In the genomic region with DNA sequence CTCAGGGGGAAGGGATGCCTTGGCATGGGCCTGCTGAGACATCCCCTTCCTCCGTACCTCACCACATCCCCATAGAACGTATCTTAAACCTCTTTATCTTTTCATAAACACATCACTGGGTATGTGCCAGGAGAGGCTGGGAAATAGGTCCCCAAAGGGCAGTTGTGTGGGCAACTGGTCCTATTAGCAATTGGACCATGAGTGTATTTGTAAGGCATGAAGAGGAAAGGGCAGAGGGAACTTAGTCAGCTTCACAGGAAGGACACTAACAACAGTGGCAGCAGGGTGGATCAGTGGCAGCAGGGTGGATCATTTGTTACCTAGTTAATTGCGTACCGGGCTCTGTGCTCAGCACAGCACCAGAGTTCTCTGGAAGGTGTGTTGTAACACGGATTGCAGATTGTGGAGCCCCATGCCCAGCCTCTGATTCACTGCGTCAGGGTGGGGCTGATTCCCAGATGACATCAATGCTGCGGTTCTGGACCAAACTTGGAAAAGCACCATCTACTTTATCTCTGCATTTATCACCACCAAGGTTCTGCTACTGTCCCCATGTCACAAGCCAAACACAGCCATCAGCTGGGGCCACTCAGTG, we compare ENCODE assay signal across 12 mouse cellular contexts. TPM values are rescaled to one million over a fixed set of nuclear protein-coding genes. Genes with fewer than 3 reads are reported as not detected.
A peak's percentile ranks its signal among the peaks of the same experiment; 100 is the strongest.
DNase-seq lines count a peak whose midpoint lies in the region; ATAC-seq and TF ChIP-seq lines count a peak whose summit lies in the region.
"Had no signal": no experiment of that assay in that cellular context is flagged by ENCODE, and none has a peak within 500 bp of the region (broad histone marks: within the 10 kb centered on the region; RNA-seq: fewer than 3 reads in every experiment).

No protein-coding gene starts in this region.

- TF ChIP-seq POLR2A in bone marrow, adult 2 months (IDR thresholded peaks at IDR 0.05; ENCODE audit: borderline replicate concordance, control insufficient read depth, low read depth, low read length): no peak
- TF ChIP-seq POLR2A in cerebellum, adult 2 months (IDR thresholded peaks at IDR 0.05; ENCODE audit: borderline replicate concordance, insufficient read depth, low read length): no peak

- TF ChIP-seq CTCF in bone marrow, adult 2 months (IDR thresholded peaks at IDR 0.05; ENCODE audit: control insufficient read depth, insufficient read depth, low read length): no peak
- no peak for TF ChIP-seq CTCF in cerebellum, adult 2 months (IDR thresholded peaks at IDR 0.05; ENCODE audit: borderline replicate concordance, insufficient read depth, low read depth, low read length)

- no peak overlapping the region for H3K4me2 ChIP-seq in stomach, embryonic 16.5 days (ENCODE audit: low read depth, low read length)
- H3K4me2 ChIP-seq: hindbrain, embryonic 15.5 days; neural tube, embryonic 15.5 days had no signal

- peaks cover 2% of the 10 kb centered on the region for H3K27me3 ChIP-seq in megakaryocyte, embryonic 14.5 days (replicated peaks)
- no peaks in the 10 kb centered on the region for H3K27me3 ChIP-seq in stomach, embryonic 16.5 days (ENCODE audit: control insufficient read depth, insufficient read depth, low read length)
- H3K27me3 ChIP-seq in cerebellum, adult 2 months (ENCODE audit: control insufficient read depth, insufficient read depth, low read length): no peaks in the 10 kb centered on the region
- H3K27me3 ChIP-seq: embryonic facial prominence, embryonic 13.5 days; hindbrain, embryonic 15.5 days; neural tube, embryonic 15.5 days had no signal

- WGBS in bone marrow, adult 2 months: 34% methylated on average over 7 of the region's 7 CpGs
- WGBS in stomach, embryonic 16.5 days: 60% methylated on average over 7 of the region's 7 CpGs
- WGBS in cerebellum, adult 2 months: 88% methylated on average over 7 of the region's 7 CpGs

- peak; percentile 68 to 85 for DNase-seq in adrenal gland, adult (ENCODE audit: inconsistent age in 2 of 2, low spot score in 1 of 2)
- DNase-seq in adrenal gland, adult 18-20 months (ENCODE audit: low spot score in 2 of 2): no peak
- DNase-seq in cerebellum, adult 2 months: no peak
- no peak for DNase-seq in kidney, postnatal 36 days

- H3K9me3 ChIP-seq in megakaryocyte, embryonic 14.5 days: no peaks in the 10 kb centered on the region
- H3K9me3 ChIP-seq in stomach, embryonic 16.5 days (replicated peaks; ENCODE audit: control insufficient read depth, low read length): no peaks in the 10 kb centered on the region
- H3K9me3 ChIP-seq: embryonic facial prominence, embryonic 13.5 days; hindbrain, embryonic 15.5 days; neural tube, embryonic 15.5 days had no signal

- H3K36me3 ChIP-seq in megakaryocyte, embryonic 14.5 days (replicated peaks; ENCODE audit: low read length): no peaks in the 10 kb centered on the region
- H3K36me3 ChIP-seq in stomach, embryonic 16.5 days (ENCODE audit: control insufficient read depth, insufficient read depth, low read length): no peaks in the 10 kb centered on the region
- H3K36me3 ChIP-seq: embryonic facial prominence, embryonic 13.5 days; hindbrain, embryonic 15.5 days; neural tube, embryonic 15.5 days had no signal

- H3K4me3 ChIP-seq in megakaryocyte, embryonic 14.5 days (replicated peaks): peak overlapping the region; percentile 33
- H3K4me3 ChIP-seq in bone marrow, adult 2 months (replicated peaks; ENCODE audit: control insufficient read depth, low read depth, low read length): no peak overlapping the region
- no peak overlapping the region for H3K4me3 ChIP-seq in stomach, embryonic 16.5 days (replicated peaks; ENCODE audit: low read length)
- H3K4me3 ChIP-seq in cerebellum, adult 2 months (replicated peaks; ENCODE audit: insufficient read depth, low read depth, low read length): no peak overlapping the region
- H3K4me3 ChIP-seq: embryonic facial prominence, embryonic 13.5 days; hindbrain, embryonic 15.5 days; neural tube, embryonic 15.5 days had no signal

- H3K4me1 ChIP-seq in megakaryocyte, embryonic 14.5 days: peaks cover 83% of the 10 kb centered on the region
- peaks cover 18% of the 10 kb centered on the region for H3K4me1 ChIP-seq in bone marrow, adult 2 months (ENCODE audit: control insufficient read depth, insufficient read depth, low read length)
- peaks cover 26% of the 10 kb centered on the region for H3K4me1 ChIP-seq in stomach, embryonic 16.5 days (ENCODE audit: control insufficient read depth, insufficient read depth, low read length)
- peaks cover 15% of the 10 kb centered on the region for H3K4me1 ChIP-seq in cerebellum, adult 2 months (ENCODE audit: control insufficient read depth, insufficient read depth, low read length)

- no peak for ATAC-seq in megakaryocyte, adult 5-6 weeks (ENCODE audit: poor library complexity, severe bottlenecking)
- ATAC-seq in stomach, embryonic 16.5 days (ENCODE audit: insufficient read depth, low FRiP score): no peak
- ATAC-seq: midbrain, embryonic 16.5 days had no signal

- H3K27ac ChIP-seq in bone marrow, adult 2 months (ENCODE audit: control insufficient read depth, insufficient read depth, low read depth, low read length, poor library complexity): peak overlapping the region; percentile 53
- H3K27ac ChIP-seq in stomach, embryonic 16.5 days (ENCODE audit: low read length): peak overlapping the region; percentile 33
- no peak overlapping the region for H3K27ac ChIP-seq in cerebellum, adult 2 months (ENCODE audit: insufficient read depth, low read length)
- H3K27ac ChIP-seq: hindbrain, embryonic 15.5 days; neural tube, embryonic 15.5 days had no signal

- H3K9ac ChIP-seq in stomach, embryonic 16.5 days (ENCODE audit: low read length): no peak overlapping the region
- H3K9ac ChIP-seq: hindbrain, embryonic 15.5 days; neural tube, embryonic 15.5 days had no signal

RNA-seq across cellular contexts. Expression of a gene that starts 22.1 kb away (rescaled TPM):
- 10 to 100 TPM; 28.6 to 41.3 TPM for total RNA-seq in adrenal gland, adult 18-20 months (2021)
- polyA plus RNA-seq in megakaryocyte, embryonic 14.5 days (2012; ENCODE audit: insufficient read depth, low replicate concordance): 696 and 878 TPM in 2 replicates
- 20.2 and 24.2 TPM in 2 replicates for total RNA-seq in megakaryocyte, adult 5-6 weeks (2015)
- 52.8 and 56.8 TPM in 2 replicates for total RNA-seq in megakaryocyte, adult 5-6 weeks (2017)
- 23.9 and 47.7 TPM in 2 replicates for polyA plus RNA-seq in bone marrow, adult 2 months (2011; ENCODE audit: insufficient read depth, insufficient read length, low replicate concordance, missing spikeins)
- 7.1 and 7.2 TPM in 2 replicates for polyA plus RNA-seq in stomach, embryonic 16.5 days (2015; fragmentation: Nextera tagmentation; extraction: Ambion mirVana)
- polyA plus RNA-seq in cerebellum, adult 2 months (2012; rRNA removed): 137 and 154 TPM in 2 replicates

RNA-seq across cellular contexts. Expression of a gene that starts 44.2 kb away (rescaled TPM):
- total RNA-seq in adrenal gland, adult 18-20 months (2021): 100 to 1,000 TPM; 111 to 164 TPM
- 29.1 and 128 TPM in 2 replicates for polyA plus RNA-seq in megakaryocyte, embryonic 14.5 days (2012; ENCODE audit: insufficient read depth, low replicate concordance)
- 41.2 and 48.0 TPM in 2 replicates for total RNA-seq in megakaryocyte, adult 5-6 weeks (2015)
- 69.0 and 71.2 TPM in 2 replicates for total RNA-seq in megakaryocyte, adult 5-6 weeks (2017)
- polyA plus RNA-seq in bone marrow, adult 2 months (2011; ENCODE audit: insufficient read depth, insufficient read length, low replicate concordance, missing spikeins): 72.4 and 118 TPM in 2 replicates
- 199 and 207 TPM in 2 replicates for polyA plus RNA-seq in stomach, embryonic 16.5 days (2015; fragmentation: Nextera tagmentation; extraction: Ambion mirVana)
- 43.9 and 45.7 TPM in 2 replicates for polyA plus RNA-seq in cerebellum, adult 2 months (2012; rRNA removed)

Comparison
In these comparisons a context has a peak if more than half of its experiments do, and no peak if none do; other contexts are left out.
1. DNase-seq: peak in adrenal gland, adult (2 of 2); none in adrenal gland, adult 18-20 months (0 of 2), cerebellum, adult 2 months (0 of 2) and kidney, postnatal 36 days (0 of 2).